Mouse (Mus musculus): Measurements from ENCODE around the gene Dusp12.

DNA sequence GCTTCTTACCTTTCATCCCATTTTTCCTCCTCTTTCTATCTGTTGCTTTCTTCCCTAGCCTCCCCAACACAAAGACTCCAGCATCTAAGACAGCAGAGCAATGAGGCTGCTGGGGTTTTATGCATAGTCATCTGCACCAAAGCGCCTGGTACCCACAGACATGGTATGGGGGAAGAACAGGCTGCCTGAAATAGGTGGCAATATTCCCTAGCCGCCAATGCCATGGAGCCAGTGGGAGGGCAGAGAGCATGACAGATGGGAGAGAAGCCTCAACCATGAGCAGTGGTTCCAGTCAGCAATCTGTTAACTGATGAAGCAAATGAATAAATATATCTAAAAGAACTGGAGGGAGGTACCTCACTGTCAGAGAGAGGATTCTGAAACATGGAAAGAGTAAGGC is 28.0 kb downstream of the Dusp12 start:
- TF ChIP-seq GATA1 (IDR thresholded peaks at IDR 0.05; ENCODE audit: low read length) (no peak), TAL1 (IDR thresholded peaks at IDR 0.05; ENCODE audit: low read length) (no peak)
